Mouse (Mus musculus): ENCODE results near the gene Ctnna2. TPM values are rescaled to one million over a fixed set of nuclear protein-coding genes. Genes with fewer than 3 reads are reported as not detected.

Ctnna2 gene
- total and polyA plus RNA-seq, 2 experiments from 2014 or later, result 0.22 TPM; not detected in 1

GRCm38 (mm10) chr6:76897156-76897555, 1082.3 kb downstream of the Ctnna2 start:
- ATAC-seq (ENCODE audit: insufficient read depth, low read depth) (no peak), DNase-seq (ENCODE audit: low spot score) (no peak)
- Histone ChIP-seq H3K4me1 (ENCODE audit: control insufficient read depth, insufficient read depth) (no peaks in the 10 kb centered on the region), H3K27me3 (ENCODE audit: control insufficient read depth, insufficient read depth, low read length) (no peaks in the 10 kb centered on the region), H3K9ac (replicated peaks; ENCODE audit: low read depth, low read length) (no peak overlapping the region), H3K27ac (ENCODE audit: low read depth) (no peak overlapping the region), H3K36me3 (replicated peaks; ENCODE audit: control insufficient read depth, insufficient read depth, low read length) (no peaks in the 10 kb centered on the region), H3K9me3 (replicated peaks; ENCODE audit: control insufficient read depth, low read length) (no peaks in the 10 kb centered on the region), H3K4me3 (ENCODE audit: low read depth, low read length) (no peak overlapping the region), H3K4me2 (ENCODE audit: low read depth, low read length) (no peak overlapping the region)
- 89% methylated on average over 1 of the region's 1 CpGs for WGBS
- no peak for TF ChIP-seq CTCF (IDR thresholded peaks at IDR 0.05; ENCODE audit: low read depth)
- TF ChIP-seq EP300 (IDR thresholded peaks at IDR 0.05; ENCODE audit: low read depth), result no peak
